Mouse (Mus musculus) liver, adult 2 months (tissue): ENCODE measurements around the gene Sned1. TPM values are rescaled to one million over a fixed set of nuclear protein-coding genes. Genes with fewer than 3 reads are reported as not detected.
"Not testable (repeated sequence)": the region's sequence is repeated elsewhere in the genome, so short reads cannot be mapped to it uniquely, and the experiment has no call there.

ENCODE experiments used
- DNase-seq: peaks from one replicate; pipeline ENCODE4 v3.0.0-alpha.2; 2011; ENCODE audit warnings: low read depth, low spot score; ENCODE audit errors: extremely low read depth
- H3K27ac ChIP-seq: fragments of 200-500 bp; replicated peaks from 2 replicates; pipeline ENCODE4 v1.5.1; 2012; ENCODE audit warnings: low read depth, mild to moderate bottlenecking, control low read depth, inconsistent platforms, low read length; ENCODE audit not compliant: insufficient read depth
- H3K27me3 ChIP-seq: fragments of 200-500 bp; 2 replicates; pipeline ENCODE4 v1.6.1; 2012; ENCODE audit warnings: mild to moderate bottlenecking, moderate library complexity, low read length, inconsistent platforms; ENCODE audit not compliant: control insufficient read depth, insufficient read depth
- H3K36me3 ChIP-seq: fragments of 200-500 bp; 2 replicates; pipeline ENCODE4 v1.6.1; 2012; ENCODE audit warnings: low read length, inconsistent platforms; ENCODE audit not compliant: control insufficient read depth, insufficient read depth
- H3K4me1 ChIP-seq: fragments of 200-500 bp; 2 replicates; pipeline ENCODE4 v1.6.1; 2011; ENCODE audit warnings: low read length; ENCODE audit not compliant: control insufficient read depth, insufficient read depth
- H3K4me3 ChIP-seq: fragments of 200-500 bp; 2 replicates; pipeline ENCODE4 v1.5.1; 2011; ENCODE audit warnings: low read depth, mild to moderate bottlenecking, control low read depth, low read length, moderate library complexity; ENCODE audit not compliant: insufficient read depth
- H3K79me2 ChIP-seq: fragments of 200-500 bp; 2 replicates; pipeline ENCODE4 v1.6.1; 2012; ENCODE audit warnings: inconsistent platforms, mild to moderate bottlenecking, low read length, moderate library complexity; ENCODE audit not compliant: control insufficient read depth, insufficient read depth
- H3K9ac ChIP-seq: fragments of 200-500 bp; 2 replicates; pipeline ENCODE4 v1.6.1; 2012; ENCODE audit warnings: low read depth, mild to moderate bottlenecking, control low read depth, inconsistent platforms, low read length
- CTCF ChIP-seq: fragments of 200-500 bp; IDR thresholded peaks from 2 replicates; pipeline ENCODE4 v1.5.1; 2011; ENCODE audit warnings: low read depth, low read length, control low read depth
- POLR2A ChIP-seq: fragments of 200-500 bp; IDR thresholded peaks from 2 replicates; pipeline ENCODE4 v1.6.1; 2011; ENCODE audit warnings: low read length, control low read depth; ENCODE audit not compliant: insufficient read depth; ENCODE audit errors: extremely low read depth
- WGBS: fragments of 180-500 bp; shearing (Covaris S2); methylation state at CpG from one replicate; pipeline ENCODE4 v1.1.7; 2018; 5-methylcytosine and 5-hydroxymethylcytosine counted together
- polyA plus RNA-seq: library from polyadenylated mRNA; depleted of rRNA; stranded (reverse); fragments of >200 nt; gene quantifications from 2 replicates; pipeline ENCODE4 v1.2.3, GENCODE M21; 2012
- total RNA-seq: library from RNA; depleted of rRNA; stranded (reverse); fragments of >200 nt; gene quantifications from 2 replicates; pipeline ENCODE4 v1.2.3, GENCODE M21; 2014

Sned1 gene
- total and polyA plus RNA-seq, 2 experiments: 5.3 to 8.4 TPM

DNA sequence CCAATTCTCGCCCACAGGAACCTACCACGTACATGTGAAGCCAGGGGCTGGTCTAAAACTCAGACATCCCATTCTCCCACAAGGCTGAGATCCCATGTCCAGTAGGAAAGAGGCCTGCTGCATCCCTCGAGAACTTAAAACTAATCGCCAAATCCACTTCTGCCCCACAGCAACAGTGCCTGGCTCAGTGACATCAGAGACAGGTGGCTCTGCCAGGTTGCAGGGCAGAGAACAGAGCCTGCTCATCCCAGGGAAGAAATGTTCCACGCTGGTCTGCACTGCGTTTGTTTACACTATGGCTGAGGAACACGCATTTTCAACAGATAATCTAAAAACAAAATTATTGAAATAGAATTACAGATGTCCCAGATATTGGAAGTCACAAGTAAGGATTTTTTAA, 41.4 kb downstream of the Sned1 start:
- Histone ChIP-seq H3K79me2 (no peaks in the 10 kb centered on the region), H3K36me3 (no peaks in the 10 kb centered on the region), H3K27ac (no peak overlapping the region), H3K4me1 (no peaks in the 10 kb centered on the region), H3K27me3 (no peaks in the 10 kb centered on the region), H3K9ac (no peak overlapping the region), H3K4me3 (no peak overlapping the region)
- WGBS: 79% methylated on average over 7 of the region's 7 CpGs
- no peak for DNase-seq
- TF ChIP-seq POLR2A (no peak), CTCF (no peak)

DNA sequence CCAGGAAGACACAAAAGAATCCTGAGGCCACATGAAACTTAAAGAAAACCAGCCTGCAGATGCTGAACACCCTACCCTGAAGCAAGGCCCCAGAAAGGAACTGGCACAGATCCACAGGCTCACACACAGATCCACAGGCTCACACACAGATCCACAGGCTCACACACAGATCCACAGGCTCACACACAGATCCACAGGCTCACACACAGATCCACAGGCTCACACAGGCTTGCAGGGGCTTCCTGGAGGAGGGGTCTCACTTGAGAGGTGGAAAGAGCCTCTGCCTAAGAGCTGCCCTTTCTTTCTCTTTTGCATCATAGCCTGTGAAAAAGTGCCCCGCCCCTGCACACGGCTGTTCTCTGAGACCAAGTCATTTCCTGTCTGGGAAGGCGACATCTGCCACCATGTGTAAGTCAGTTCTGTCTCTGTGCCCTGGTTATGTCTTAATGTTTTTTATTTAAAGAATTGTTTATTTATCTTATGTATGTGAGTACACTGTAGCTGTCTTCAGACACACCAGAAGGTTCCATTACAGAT, 54.1 kb downstream of the Sned1 start:
- Histone ChIP-seq H3K4me1 (no peaks in the 10 kb centered on the region), H3K27me3 (no peaks in the 10 kb centered on the region), H3K27ac (no peak overlapping the region), H3K36me3 (peaks cover 14% of the 10 kb centered on the region; the same call in 1 of the 2 replicates), H3K9ac (no peak overlapping the region), H3K79me2 (no peaks in the 10 kb centered on the region), H3K4me3 (no peak overlapping the region)
- DNase-seq: no peak
- TF ChIP-seq POLR2A (no peak), CTCF (no peak)
- WGBS: 67% methylated on average over 3 of the region's 3 CpGs

DNA sequence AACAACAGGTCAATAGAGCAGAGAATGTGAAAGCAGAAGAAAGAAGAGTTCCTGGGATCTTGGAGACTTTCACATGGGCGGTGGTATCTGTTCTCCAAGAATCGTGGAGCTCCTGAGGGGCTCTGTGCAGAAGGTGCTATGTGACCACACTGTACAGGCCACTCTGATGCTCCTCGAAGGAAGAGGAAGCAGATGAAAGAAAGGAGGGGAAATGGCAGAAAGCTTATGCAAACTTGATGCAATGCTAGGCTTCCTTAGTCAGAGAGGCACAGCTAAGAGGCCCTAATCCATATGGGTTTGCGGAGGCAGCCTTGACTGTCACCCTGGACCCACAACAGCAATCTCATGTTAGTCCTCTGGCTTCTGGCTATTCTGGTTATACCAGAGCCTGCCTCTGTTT, 55.3 kb downstream of the Sned1 start:
- Histone ChIP-seq H3K4me1 (no peaks in the 10 kb centered on the region), H3K79me2 (no peaks in the 10 kb centered on the region), H3K9ac (no peak overlapping the region), H3K27ac (no peak overlapping the region), H3K4me3 (no peak overlapping the region), H3K27me3 (no peaks in the 10 kb centered on the region), H3K36me3 (peaks cover 14% of the 10 kb centered on the region; the same call in 1 of the 2 replicates)
- TF ChIP-seq CTCF (no peak), POLR2A (no peak)
- 84% methylated on average over 4 of the region's 4 CpGs for WGBS
- no peak for DNase-seq

DNA sequence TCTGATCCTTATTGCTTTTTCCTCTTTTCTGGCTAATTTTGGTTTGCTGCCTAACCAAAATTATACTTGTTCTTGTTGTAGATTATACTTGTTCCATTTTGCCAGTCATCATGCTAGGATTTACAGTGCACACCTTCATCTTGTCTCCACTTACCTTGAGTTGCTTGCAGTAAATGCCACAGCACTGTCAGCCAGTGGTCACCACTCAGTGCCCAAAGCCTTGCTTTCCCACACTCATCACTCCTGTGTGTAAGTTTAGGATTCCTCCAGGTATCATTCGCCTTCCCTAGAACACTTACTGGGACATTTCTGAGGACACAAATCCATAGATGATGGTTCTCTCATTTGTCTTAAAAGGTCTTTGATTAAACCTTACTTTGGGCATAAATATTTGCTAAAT, 56.0 kb downstream of the Sned1 start:
- WGBS: 96% methylated on average over 1 of the region's 1 CpGs

DNA sequence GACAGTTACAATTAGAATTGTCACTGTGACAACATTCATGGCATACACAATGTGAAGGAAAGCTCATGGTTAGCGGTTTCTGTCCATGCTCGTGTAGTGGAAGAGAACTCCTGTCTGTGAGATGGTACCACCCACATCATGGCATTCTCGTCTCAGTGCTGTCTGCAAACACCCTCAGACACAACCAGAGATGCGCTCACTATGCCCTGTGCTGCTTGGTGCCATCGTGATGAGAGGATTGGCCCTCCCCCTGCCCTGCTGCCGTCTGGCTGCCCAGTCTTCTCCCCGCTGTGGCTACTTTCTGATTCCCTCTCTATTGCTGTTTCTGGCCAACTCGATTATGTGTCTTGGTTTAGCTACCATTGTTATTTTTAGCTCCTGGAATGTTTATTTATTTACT, 56.4 kb downstream of the Sned1 start:
- 86% methylated on average over 8 of the region's 8 CpGs for WGBS
- H3K79me2 ChIP-seq: no peaks in the 10 kb centered on the region
- H3K9ac ChIP-seq: no peak overlapping the region
- H3K4me1 ChIP-seq: no peaks in the 10 kb centered on the region
- H3K27ac ChIP-seq: no peak overlapping the region
- peaks cover 22% of the 10 kb centered on the region for H3K36me3 ChIP-seq
- no peak overlapping the region for H3K4me3 ChIP-seq
- H3K27me3 ChIP-seq: no peaks in the 10 kb centered on the region
- no peak for TF ChIP-seq CTCF
- no peak for TF ChIP-seq POLR2A
- DNase-seq: no peak

More for the DNA sequence above, 56.0 kb downstream of the Sned1 start:
- no peak overlapping the region for H3K9ac ChIP-seq
- H3K27me3 ChIP-seq: no peaks in the 10 kb centered on the region
- TF ChIP-seq POLR2A (no peak), CTCF (no peak)
- peaks cover 19% of the 10 kb centered on the region for H3K36me3 ChIP-seq
- no peak overlapping the region for H3K27ac ChIP-seq
- no peak overlapping the region for H3K4me3 ChIP-seq
- no peak for DNase-seq
- no peaks in the 10 kb centered on the region for H3K79me2 ChIP-seq
- H3K4me1 ChIP-seq: no peaks in the 10 kb centered on the region

DNA sequence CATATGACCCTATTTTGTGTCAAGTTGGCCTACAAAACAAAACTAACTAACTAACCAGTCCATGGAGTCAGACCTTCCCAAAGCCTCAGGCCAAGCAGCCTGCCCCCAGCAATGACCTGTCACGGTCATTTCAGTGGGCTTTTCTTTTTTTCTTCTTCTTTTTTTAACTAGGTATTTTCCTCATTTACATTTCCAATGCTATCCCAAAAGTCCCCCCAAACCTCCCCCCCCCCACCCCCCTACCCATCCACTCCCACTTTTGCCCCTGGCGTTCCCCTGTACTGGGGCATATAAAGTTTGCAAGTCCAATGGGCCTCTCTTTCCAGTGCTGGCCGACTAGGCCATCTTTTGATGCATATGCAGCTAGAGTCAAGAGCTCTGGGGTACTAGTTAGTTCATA, 58.9 kb downstream of the Sned1 start:
- not testable (repeated sequence) for H3K27ac ChIP-seq, H3K4me1 ChIP-seq, H3K79me2 ChIP-seq, H3K27me3 ChIP-seq, H3K4me3 ChIP-seq, DNase-seq, H3K9ac ChIP-seq
- H3K36me3 ChIP-seq: peaks cover 29% of the 10 kb centered on the region
- 89% methylated on average over 3 of the region's 3 CpGs for WGBS
